Mouse (Mus musculus) ES-E14 (cell line): ENCODE measurements around the gene Cd79b.

Source experiments
- CHD2 ChIP-seq: IDR thresholded peaks from 2 replicates; pipeline ENCODE4 v1.6.1; 2014; ENCODE audit warnings: mild to moderate bottlenecking, low read depth, low read length, inconsistent platforms
- MAFK ChIP-seq: IDR thresholded peaks from 2 replicates; pipeline ENCODE4 v1.6.1; 2014; ENCODE audit warnings: mild to moderate bottlenecking, low read depth, low read length, inconsistent platforms; ENCODE audit not compliant: insufficient read depth

- TF ChIP-seq CHD2 (no peak), MAFK (peak; percentile 65)
These were observed 8.5 kb downstream of the Cd79b start for GRCm38 (mm10) chr11:106306065-106306385.
